Mouse (Mus musculus): ENCODE measurements at regions not wholly inside any gene's neighbourhood (a gene's known extent, or its start where the extent isn't known, plus 50 kb on each side); places are given as distances from the start of the nearest gene placed in this dataset.

GRCm38 (mm10) chr6:25321446-25321845 lies 365.3 kb upstream of the Tmem229a start:
- Histone ChIP-seq H3K9ac (ENCODE audit: low read length) (no peak overlapping the region), H3K9me3 (ENCODE audit: control insufficient read depth, low read length) (no peaks in the 10 kb centered on the region), H3K4me3 (ENCODE audit: low read depth, low read length) (no peak overlapping the region), H3K27me3 (ENCODE audit: control insufficient read depth, insufficient read depth, low read length) (no peaks in the 10 kb centered on the region), H3K4me1 (ENCODE audit: control insufficient read depth, insufficient read depth, low read length) (no peaks in the 10 kb centered on the region), H3K36me3 (ENCODE audit: control insufficient read depth, insufficient read depth, low read length) (no peaks in the 10 kb centered on the region), H3K27ac (replicated peaks; ENCODE audit: low read depth, low read length) (no peak overlapping the region), H3K4me2 (ENCODE audit: low read depth, severe bottlenecking) (no peak overlapping the region)
- DNase-seq (ENCODE audit: low spot score) = no peak
- no peak for ATAC-seq (ENCODE audit: insufficient number of reproducible peaks, low FRiP score, low TSS enrichment, low read depth)
- WGBS = 52% methylated on average over 1 of the region's 1 CpGs

GRCm38 (mm10) chr6:25320291-25320844 lies 364.3 kb upstream of the Tmem229a start:
- Histone ChIP-seq H3K4me2 (ENCODE audit: low read depth, severe bottlenecking) (no peak overlapping the region), H3K4me1 (ENCODE audit: control insufficient read depth, insufficient read depth, low read length) (no peaks in the 10 kb centered on the region), H3K27me3 (ENCODE audit: control insufficient read depth, insufficient read depth, low read length) (no peaks in the 10 kb centered on the region), H3K9me3 (ENCODE audit: control insufficient read depth, low read length) (no peaks in the 10 kb centered on the region), H3K9ac (ENCODE audit: low read length) (no peak overlapping the region), H3K27ac (replicated peaks; ENCODE audit: low read depth, low read length) (no peak overlapping the region), H3K4me3 (ENCODE audit: low read depth, low read length) (no peak overlapping the region), H3K36me3 (ENCODE audit: control insufficient read depth, insufficient read depth, low read length) (no peaks in the 10 kb centered on the region)
- WGBS = 89% methylated on average over 6 of the region's 6 CpGs
- DNase-seq (ENCODE audit: low spot score) (no peak), ATAC-seq (ENCODE audit: insufficient number of reproducible peaks, low FRiP score, low TSS enrichment, low read depth) (no peak)

GRCm38 (mm10) chr6:25307471-25307870 lies 351.4 kb upstream of the Tmem229a start:
- Histone ChIP-seq H3K27me3 (ENCODE audit: control insufficient read depth, insufficient read depth, low read length) (no peaks in the 10 kb centered on the region), H3K27ac (replicated peaks; ENCODE audit: low read depth, low read length) (no peak overlapping the region), H3K4me2 (ENCODE audit: low read depth, severe bottlenecking) (no peak overlapping the region), H3K9ac (ENCODE audit: low read length) (no peak overlapping the region), H3K4me3 (ENCODE audit: low read depth, low read length) (no peak overlapping the region), H3K36me3 (ENCODE audit: control insufficient read depth, insufficient read depth, low read length) (no peaks in the 10 kb centered on the region), H3K9me3 (ENCODE audit: control insufficient read depth, low read length) (no peaks in the 10 kb centered on the region), H3K4me1 (ENCODE audit: control insufficient read depth, insufficient read depth, low read length) (no peaks in the 10 kb centered on the region)
- DNase-seq (ENCODE audit: low spot score) (no peak), ATAC-seq (ENCODE audit: insufficient number of reproducible peaks, low FRiP score, low TSS enrichment, low read depth) (no peak)

GRCm38 (mm10) chr6:25304844-25305504 lies 348.9 kb upstream of the Tmem229a start:
- no peak overlapping the region for H3K4me3 ChIP-seq (ENCODE audit: low read depth, low read length)
- no peak overlapping the region for H3K9ac ChIP-seq (ENCODE audit: low read length)
- H3K27me3 ChIP-seq (ENCODE audit: control insufficient read depth, insufficient read depth, low read length) = no peaks in the 10 kb centered on the region
- no peaks in the 10 kb centered on the region for H3K4me1 ChIP-seq (ENCODE audit: control insufficient read depth, insufficient read depth, low read length)
- no peaks in the 10 kb centered on the region for H3K9me3 ChIP-seq (ENCODE audit: control insufficient read depth, low read length)
- no peak overlapping the region for H3K4me2 ChIP-seq (ENCODE audit: low read depth, severe bottlenecking)
- no peak overlapping the region for H3K27ac ChIP-seq (replicated peaks; ENCODE audit: low read depth, low read length)
- ATAC-seq (ENCODE audit: insufficient number of reproducible peaks, low FRiP score, low TSS enrichment, low read depth) (no peak), DNase-seq (ENCODE audit: low spot score) (no peak)
- H3K36me3 ChIP-seq (ENCODE audit: control insufficient read depth, insufficient read depth, low read length) = no peaks in the 10 kb centered on the region
- WGBS = 83% methylated on average over 4 of the region's 4 CpGs

GRCm38 (mm10) chr6:25291613-25292012 lies 335.5 kb upstream of the Tmem229a start:
- Histone ChIP-seq H3K36me3 (ENCODE audit: control insufficient read depth, insufficient read depth, low read length) (no peaks in the 10 kb centered on the region), H3K4me1 (ENCODE audit: control insufficient read depth, insufficient read depth, low read length) (no peaks in the 10 kb centered on the region), H3K9me3 (ENCODE audit: control insufficient read depth, low read length) (no peaks in the 10 kb centered on the region), H3K27ac (replicated peaks; ENCODE audit: low read depth, low read length) (no peak overlapping the region), H3K27me3 (ENCODE audit: control insufficient read depth, insufficient read depth, low read length) (no peaks in the 10 kb centered on the region), H3K9ac (ENCODE audit: low read length) (no peak overlapping the region), H3K4me2 (ENCODE audit: low read depth, severe bottlenecking) (no peak overlapping the region), H3K4me3 (ENCODE audit: low read depth, low read length) (no peak overlapping the region)
- DNase-seq (ENCODE audit: low spot score) (no peak), ATAC-seq (ENCODE audit: insufficient number of reproducible peaks, low FRiP score, low TSS enrichment, low read depth) (no peak)
- 78% methylated on average over 1 of the region's 1 CpGs for WGBS

GRCm38 (mm10) chr6:25287591-25287990 lies 331.5 kb upstream of the Tmem229a start:
- Histone ChIP-seq H3K9me3 (ENCODE audit: control insufficient read depth, low read length) (no peaks in the 10 kb centered on the region), H3K4me1 (ENCODE audit: control insufficient read depth, insufficient read depth, low read length) (no peaks in the 10 kb centered on the region), H3K27me3 (ENCODE audit: control insufficient read depth, insufficient read depth, low read length) (no peaks in the 10 kb centered on the region), H3K4me3 (ENCODE audit: low read depth, low read length) (no peak overlapping the region), H3K9ac (ENCODE audit: low read length) (no peak overlapping the region), H3K36me3 (ENCODE audit: control insufficient read depth, insufficient read depth, low read length) (no peaks in the 10 kb centered on the region), H3K4me2 (ENCODE audit: low read depth, severe bottlenecking) (no peak overlapping the region), H3K27ac (replicated peaks; ENCODE audit: low read depth, low read length) (no peak overlapping the region)
- 90% methylated on average over 4 of the region's 4 CpGs for WGBS
- DNase-seq (ENCODE audit: low spot score) = no peak
- no peak for ATAC-seq (ENCODE audit: insufficient number of reproducible peaks, low FRiP score, low TSS enrichment, low read depth)

GRCm38 (mm10) chr6:25286313-25286712 lies 330.2 kb upstream of the Tmem229a start:
- H3K4me3 ChIP-seq (ENCODE audit: low read depth, low read length) = no peak overlapping the region
- no peak for DNase-seq (ENCODE audit: low spot score)
- no peaks in the 10 kb centered on the region for H3K4me1 ChIP-seq (ENCODE audit: control insufficient read depth, insufficient read depth, low read length)
- H3K27ac ChIP-seq (replicated peaks; ENCODE audit: low read depth, low read length) = no peak overlapping the region
- H3K4me2 ChIP-seq (ENCODE audit: low read depth, severe bottlenecking) = no peak overlapping the region
- H3K9me3 ChIP-seq (ENCODE audit: control insufficient read depth, low read length) = no peaks in the 10 kb centered on the region
- H3K36me3 ChIP-seq (ENCODE audit: control insufficient read depth, insufficient read depth, low read length) = no peaks in the 10 kb centered on the region
- no peak for ATAC-seq (ENCODE audit: insufficient number of reproducible peaks, low FRiP score, low TSS enrichment, low read depth)
- H3K27me3 ChIP-seq (ENCODE audit: control insufficient read depth, insufficient read depth, low read length) = no peaks in the 10 kb centered on the region
- no peak overlapping the region for H3K9ac ChIP-seq (ENCODE audit: low read length)
- 83% methylated on average over 6 of the region's 6 CpGs for WGBS

GRCm38 (mm10) chr6:25278509-25278908 lies 322.4 kb upstream of the Tmem229a start:
- DNase-seq (ENCODE audit: low spot score) (no peak), ATAC-seq (ENCODE audit: insufficient number of reproducible peaks, low FRiP score, low TSS enrichment, low read depth) (no peak)
- Histone ChIP-seq H3K36me3 (ENCODE audit: control insufficient read depth, insufficient read depth, low read length) (no peaks in the 10 kb centered on the region), H3K9me3 (ENCODE audit: control insufficient read depth, low read length) (no peaks in the 10 kb centered on the region), H3K4me2 (ENCODE audit: low read depth, severe bottlenecking) (no peak overlapping the region), H3K4me1 (ENCODE audit: control insufficient read depth, insufficient read depth, low read length) (no peaks in the 10 kb centered on the region), H3K27ac (replicated peaks; ENCODE audit: low read depth, low read length) (no peak overlapping the region), H3K4me3 (ENCODE audit: low read depth, low read length) (no peak overlapping the region), H3K9ac (ENCODE audit: low read length) (no peak overlapping the region), H3K27me3 (ENCODE audit: control insufficient read depth, insufficient read depth, low read length) (no peaks in the 10 kb centered on the region)
- 83% methylated on average over 1 of the region's 1 CpGs for WGBS

Measured in limb, embryonic 11.5 days (tissue).